Mouse (Mus musculus) gastrocnemius, adult 8-10 months (tissue): ENCODE results near the gene Tnrc6b. TPM values are rescaled to one million over a fixed set of nuclear protein-coding genes. Genes with fewer than 3 reads are reported as not detected.

ENCODE experiments used
- DNase-seq, 2 experiments: peaks; one replicate each; pipeline ENCODE4 v3.0.0; 2022; ENCODE audit warnings: low spot score in 2 of 2
- total RNA-seq, 4 experiments: library from RNA; stranded (reverse); gene quantifications; 2 replicates each; pipeline ENCODE4 v1.2.4; 2022

The Tnrc6b gene
- total RNA-seq, 4 experiments from 2014 or later: 46.5 to 53.7 (median 48.9) TPM

DNA sequence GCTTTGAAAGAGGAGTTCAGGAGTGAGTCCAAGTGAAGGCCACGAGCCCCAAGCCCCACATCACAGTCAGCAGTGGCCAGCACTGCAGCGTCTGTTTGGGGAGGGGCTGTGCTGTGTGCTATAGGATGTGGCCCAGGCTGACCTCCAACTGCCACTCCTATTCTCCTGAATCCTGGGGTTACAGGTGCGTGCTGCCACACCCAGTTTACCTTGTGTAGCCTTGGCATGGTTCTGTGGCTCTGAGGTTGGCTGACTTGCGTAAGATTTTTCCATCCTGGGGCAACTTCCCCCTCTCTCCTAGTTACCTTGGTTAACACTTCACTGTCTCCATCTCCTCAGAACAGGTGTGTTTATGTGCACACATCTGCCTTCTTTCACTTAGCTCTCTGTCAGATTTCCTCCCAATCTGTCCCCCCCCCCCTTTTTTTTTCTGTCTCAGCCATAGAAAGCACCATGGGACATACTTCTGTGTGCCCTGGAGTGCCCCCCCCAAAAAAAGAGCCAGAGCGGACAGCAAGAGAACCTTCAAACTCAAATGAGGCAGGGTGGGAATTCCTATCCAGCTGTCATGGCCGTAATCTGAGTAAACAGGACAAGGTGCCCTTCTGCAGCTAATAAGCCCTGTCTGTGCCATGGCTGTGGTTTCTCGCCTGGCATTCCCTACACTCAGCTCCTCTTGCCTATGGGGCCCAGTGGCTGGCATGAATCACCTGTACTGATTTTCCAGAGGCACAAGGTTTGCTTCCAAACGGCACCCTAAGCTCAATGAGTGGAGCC is 9.4 kb upstream of the Tnrc6b start:
- DNase-seq: no peak

DNA sequence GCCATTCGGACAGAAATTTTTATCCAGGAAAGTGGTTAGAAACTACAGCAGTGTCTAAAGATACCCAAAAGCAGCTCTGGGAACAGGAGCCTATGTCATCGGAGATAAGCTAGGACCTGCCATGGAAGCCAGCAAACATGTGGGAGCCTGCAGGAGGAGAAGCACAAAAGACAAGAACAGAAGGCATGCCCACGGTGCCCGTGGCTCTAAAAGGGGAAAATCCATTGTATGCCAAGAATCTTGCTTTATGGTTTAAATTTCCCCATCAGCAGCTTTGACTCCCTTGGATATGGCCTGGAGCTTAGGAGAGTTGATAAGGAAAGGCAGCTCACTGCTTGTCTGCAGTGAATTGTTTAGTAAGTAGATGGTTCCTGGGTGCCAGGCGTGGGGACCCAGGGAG is 8.2 kb upstream of the Tnrc6b start:
- DNase-seq: no peak

DNA sequence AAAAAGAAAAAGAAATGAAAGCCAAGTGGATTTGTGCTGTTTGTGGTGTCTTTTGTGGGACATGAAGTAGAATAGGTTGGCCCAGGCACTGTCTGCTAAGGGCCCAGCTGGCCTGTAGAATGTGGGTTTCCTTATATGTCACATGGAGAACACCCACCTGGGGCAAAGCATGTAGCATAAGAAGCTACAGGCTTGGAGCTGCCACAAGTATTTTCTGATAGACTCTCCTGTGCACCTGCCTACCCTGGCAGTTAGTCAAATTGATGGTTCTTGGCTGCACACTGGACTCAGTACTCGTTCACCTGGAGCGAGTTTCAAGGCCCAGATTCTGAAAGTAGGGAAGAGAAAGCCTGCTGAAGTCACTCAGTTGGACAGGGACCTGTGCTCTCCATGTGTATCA is 7.6 kb upstream of the Tnrc6b start:
- no peak for DNase-seq

DNA sequence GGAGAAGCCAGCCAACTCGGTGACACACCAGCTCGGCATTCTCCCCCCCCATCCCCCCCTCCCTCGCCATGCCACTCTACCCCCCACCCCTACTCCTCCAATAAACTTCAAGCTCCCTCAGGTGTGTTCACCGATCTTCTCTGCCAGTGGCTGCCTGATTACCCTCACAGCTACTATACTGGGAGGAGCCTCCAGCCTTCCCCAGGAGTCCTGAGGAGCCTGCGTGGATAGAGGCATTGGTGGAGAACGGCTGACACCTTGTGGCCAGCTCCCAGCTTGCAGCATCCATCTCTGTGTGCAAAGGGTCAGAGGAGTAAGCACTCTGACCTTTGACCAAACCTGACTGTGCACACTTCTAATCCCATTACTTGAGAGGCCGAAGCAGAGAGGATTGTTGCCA is 6.8 kb upstream of the Tnrc6b start:
- DNase-seq: peak; percentile 52 to 67

DNA sequence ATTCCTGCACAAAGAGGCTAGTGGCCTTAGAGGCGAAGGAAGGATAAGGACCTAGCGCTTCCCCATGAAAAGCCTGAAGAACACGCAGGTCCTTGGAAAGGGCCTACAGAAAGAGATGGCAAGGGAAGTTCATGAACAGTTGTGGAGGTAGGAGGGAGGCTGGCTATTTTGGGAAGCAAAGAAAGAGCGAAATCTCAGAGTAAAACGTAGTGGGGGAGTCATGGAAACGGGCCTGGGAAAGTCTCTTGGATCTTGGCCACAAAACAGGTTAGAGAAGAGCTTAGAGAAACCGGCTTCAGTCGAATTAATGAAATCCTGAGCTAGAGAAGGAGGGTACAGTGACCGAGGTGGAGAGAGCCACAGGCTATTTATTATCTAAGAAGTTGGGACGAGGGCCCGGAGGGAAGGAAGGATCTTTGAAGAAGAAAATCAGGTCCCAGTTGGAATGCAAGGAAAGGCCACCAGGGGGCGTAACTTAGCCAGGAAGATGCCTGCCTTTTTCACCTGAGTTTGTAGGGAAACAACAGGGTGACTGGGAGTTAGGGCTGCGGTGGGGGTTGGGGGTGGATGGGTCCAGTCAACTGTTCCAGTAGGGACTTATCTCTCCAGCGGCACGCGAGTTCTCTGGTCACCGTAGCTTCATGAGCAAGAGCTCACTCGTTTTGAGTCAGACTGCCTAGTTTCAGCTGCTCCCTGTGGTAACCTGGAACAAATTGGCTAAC is 5.1 kb upstream of the Tnrc6b start:
- peak; percentile 71 to 79 for DNase-seq

DNA sequence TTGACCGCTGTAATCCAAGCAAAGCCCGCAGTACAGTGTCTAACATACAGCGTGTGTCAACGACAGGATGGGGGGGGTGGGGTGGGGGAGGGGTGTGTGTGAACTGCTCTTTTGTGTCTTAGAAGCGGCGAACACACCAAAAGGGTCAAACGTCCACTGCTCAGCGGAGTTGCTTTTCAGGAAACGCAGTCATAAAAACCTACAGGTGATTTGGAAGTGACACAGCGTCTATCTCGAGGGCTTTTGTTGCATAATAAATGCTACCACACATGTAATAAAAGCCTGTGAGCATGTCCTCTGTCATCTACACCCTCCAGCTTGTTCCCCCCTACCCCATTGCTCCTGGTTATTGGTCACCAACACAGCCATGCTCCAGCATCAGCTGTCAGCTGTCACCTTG is 4.5 kb upstream of the Tnrc6b start:
- DNase-seq: no peak

DNA sequence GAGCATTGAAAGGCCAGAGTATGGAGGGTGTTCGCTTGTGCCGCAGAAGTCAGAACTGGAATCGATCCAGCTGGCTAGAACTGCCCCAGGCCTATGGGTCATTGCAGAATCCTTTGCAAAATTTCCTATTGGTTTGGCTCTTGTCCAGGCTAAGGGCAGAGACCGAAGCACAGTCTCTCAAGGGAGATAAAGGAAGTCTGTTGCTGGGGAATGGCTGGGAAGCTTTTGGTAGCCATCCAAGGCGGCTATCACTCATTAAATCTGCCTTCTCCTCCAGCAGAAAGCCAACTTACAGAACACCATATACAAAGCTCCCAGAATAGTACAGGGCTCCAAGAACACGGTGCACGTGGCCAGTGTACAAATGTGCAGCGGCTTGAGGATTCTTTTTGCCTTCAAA is 4.0 kb upstream of the Tnrc6b start:
- peak; percentile 36 to 41 for DNase-seq

DNA sequence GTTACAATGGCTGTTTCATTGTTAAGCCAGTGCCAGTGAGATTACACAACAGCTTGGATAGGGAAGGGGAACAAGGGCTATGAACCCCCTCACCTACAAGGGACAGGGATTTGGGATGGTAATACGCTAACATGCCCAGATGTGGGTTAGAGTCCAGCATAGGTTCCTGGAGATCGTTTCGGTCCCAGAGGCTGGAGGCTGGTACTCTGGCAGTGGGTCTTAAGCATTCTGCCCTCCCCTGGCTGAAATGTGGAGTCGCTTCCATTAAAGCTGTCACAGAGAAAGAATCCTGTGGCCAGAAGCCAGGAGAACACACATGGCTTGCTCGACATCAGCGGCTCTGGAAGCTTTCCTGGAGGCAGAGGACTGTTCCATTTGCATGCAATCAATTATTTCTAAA is 1.5 kb upstream of the Tnrc6b start:
- peak; percentile 41 to 59 for DNase-seq

DNA sequence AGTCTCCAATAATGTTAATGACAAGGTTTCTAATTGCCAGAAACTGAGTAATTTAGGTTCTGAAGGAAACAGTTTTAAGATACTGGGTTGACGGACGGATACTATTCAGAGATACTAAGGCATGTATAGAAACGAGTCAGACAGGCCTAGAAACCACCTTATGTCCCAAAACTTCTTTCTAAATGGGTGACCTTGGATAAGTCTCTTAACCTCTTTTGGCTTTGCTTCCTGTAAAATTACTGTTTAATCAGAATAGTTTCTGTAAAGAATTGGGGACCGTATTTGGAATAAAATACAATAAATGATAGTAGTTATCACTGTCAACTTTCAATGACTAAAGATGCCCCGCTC is 881 bp upstream of the Tnrc6b start:
- DNase-seq: no peak

DNA sequence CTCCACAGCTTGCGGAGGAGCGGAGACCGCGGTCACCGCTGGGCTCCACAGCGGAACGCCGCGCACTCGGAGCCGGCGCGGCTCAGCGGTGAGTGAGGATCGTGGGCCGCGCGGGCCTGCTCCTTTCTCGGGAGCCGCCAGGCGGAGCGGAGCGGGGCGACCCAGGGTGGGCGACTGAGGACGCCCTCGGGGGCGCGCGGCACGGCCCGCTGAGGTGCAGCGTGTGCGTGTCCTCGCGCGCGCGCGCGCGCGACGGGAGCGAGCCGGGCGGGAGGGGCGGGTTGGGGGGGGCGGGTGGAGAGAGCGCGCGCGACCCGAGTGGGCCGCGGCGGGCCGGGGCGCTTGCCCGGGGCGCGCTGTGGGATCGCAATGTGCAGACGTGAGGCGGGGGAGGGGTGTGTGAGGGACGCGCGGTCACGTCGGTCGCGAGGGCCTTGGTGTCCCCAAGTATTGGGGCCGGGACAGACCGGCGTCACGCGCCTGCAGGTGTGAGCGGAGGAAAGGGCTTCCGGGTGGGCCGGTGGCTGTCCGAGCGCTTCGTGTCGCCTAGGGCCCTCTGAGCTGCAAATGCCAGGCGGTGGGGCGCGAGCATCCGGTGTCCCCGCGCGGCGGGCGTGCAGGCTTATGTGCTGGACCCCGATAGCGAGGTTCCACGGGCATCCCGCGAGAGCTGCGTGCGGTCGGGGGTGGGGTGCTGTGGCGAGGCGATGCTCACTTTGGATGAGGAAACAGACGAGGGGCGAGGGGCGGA is 463 bp downstream of the Tnrc6b start:
- DNase-seq: peak; percentile 37 to 57

DNA sequence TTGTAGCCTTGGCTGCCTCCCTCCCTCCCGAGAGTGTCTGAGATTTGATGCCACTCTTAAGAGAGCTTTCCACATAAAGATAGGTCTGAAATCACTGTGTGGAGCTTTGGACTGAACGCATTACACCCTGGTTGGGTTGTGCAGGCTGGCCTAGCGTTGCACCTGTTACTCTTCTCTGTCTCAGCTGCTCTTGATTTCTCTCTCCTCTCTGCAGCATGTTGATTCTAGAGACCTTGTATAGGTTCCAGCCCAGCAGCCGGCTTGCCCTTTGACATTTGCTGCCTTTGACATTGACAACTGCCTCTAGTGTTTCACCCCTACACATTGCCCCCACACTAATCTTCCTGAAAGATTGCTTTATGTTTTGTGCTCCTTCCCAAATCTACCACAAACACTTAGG is 3.2 kb downstream of the Tnrc6b start:
- peak in 1 of 2 experiments; percentile 34 for DNase-seq

DNA sequence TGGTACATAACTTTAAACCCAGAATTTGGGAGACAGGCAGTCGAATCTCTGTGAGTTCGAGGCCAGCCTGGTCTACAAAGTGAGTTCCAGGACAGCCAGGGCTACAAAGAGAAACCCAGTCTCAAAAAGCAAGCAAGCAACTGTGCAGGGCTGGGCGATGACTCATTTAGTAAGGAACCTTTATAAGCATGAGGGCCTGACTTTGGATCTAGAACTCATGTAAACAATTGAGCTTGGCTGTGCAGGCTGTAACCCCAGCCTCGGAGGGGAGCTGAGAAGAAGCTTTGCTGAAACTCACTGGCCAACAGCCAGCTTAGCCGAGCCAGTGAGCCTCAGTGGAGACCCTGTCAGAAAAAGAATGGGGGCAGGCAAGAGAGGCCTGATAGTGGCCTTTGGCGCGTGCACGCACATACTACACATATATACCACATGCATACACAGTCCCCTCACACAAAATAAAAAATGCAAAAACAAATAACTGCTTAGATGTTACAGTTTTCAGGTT is 5.6 kb downstream of the Tnrc6b start:
- DNase-seq: no peak

DNA sequence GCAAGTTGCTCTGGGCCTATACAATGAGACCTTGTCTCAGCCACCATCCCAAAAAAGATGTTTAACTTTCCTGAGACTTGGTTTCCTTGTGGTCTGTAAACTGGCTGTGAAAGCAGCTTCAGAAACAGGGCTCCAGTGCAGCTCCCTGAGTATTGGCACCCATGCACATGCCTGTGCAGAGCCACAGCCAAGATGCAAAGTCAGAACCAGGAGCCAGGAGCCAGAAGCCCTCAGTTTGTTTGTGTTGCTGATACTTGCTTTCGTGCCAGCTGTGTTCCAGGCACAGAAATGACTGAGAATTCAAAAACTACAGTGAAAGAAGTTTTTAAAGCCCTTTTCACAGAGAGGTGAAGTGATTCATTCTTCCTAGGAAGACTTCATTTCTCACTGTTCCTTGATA is 6.3 kb downstream of the Tnrc6b start:
- DNase-seq: no peak

DNA sequence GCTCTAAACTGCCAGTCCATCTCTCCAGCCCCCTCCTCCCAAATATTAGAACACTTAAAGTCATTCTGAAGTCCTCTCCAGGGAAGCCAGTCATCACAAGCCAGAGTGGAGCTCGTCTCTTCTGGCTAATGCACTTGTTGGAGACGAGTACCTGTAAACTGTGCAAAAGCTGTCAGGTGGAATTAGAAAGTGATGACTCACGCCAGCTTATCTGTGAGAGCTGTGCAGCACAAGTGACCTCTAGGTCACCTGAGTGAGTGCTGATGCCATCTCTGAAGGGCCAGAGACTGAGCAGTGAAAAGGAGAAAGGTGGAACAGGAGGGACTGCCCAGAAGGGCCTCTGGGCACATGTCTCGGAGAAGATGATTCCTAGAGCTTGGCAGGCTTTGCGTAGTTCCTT is 9.1 kb downstream of the Tnrc6b start:
- DNase-seq: no peak

DNA sequence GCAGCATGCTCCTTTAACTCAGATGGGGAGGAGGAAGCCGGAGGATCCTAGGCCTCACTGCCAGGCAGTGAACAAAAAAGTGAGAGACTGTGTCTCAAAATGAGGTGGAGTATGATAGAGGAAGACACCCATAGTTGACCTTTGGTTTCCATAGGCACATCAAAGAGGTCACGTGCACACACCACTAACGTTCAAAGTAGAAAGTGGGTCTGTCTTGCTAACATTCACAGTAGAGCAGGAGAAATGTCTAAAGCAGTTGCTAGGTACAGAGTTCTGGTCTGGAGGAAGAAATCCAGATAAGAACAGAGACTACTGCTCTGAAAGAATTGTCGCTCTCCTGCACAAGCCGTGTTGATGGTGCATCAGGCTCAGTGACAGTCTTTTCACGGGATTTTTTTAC is 10.7 kb downstream of the Tnrc6b start:
- no peak for DNase-seq

DNA sequence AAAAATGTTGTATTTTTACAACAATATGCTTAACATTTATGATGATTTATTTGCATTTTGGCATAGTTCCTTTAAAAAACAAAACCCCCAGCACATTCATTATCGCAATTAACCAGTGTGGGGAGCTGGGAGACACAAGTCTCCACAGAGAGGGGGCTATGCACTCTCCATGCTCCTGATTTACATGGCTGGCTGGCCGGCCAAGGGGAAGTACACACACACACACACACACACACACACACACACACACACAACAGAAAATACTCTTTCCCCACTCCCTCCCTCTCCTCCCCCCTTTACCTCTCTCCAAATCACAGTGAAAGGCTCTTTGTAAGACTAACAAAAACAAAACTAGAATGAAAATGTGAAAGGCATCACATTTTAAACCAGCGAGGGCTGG is 11.3 kb downstream of the Tnrc6b start:
- DNase-seq: no peak

DNA sequence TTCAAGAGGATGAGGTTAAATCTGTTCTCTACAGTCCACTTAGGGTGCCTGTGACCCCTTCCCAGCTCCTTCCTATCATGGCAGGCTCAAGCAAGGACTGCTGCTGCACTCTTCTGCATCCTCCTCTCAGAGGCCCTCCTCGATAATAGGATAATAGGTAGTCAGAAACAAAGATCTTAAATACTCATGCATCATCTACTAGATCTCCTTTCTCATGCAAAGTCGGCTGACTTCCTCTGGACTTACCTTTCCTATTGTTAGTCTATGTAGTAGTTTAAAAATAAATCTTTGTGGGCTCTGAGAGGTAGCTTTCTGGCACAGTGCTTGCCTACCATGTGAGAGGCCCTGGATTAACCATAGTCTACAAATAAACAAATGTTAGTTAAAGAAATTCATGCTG is 18.4 kb downstream of the Tnrc6b start:
- no peak for DNase-seq

DNA sequence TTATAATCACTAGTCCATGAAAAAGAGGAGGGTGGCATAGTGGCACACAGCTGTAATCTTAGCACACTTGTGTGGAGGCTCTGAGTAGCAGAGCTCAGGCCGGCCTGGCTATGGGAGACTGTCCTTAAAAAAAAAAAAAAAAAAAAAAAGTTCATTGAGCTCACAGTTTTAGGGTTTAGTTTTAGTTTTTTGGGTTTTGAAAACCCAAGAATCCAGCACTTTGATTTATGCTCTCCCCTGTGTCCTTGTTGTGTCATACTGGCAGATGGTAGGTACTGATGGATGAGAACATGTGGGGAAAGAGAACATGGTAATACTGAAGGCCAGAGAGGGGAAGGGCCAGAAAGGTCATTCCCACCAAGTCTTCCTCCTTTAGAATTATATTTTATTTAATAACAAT is 19.9 kb downstream of the Tnrc6b start:
- no peak for DNase-seq

DNA sequence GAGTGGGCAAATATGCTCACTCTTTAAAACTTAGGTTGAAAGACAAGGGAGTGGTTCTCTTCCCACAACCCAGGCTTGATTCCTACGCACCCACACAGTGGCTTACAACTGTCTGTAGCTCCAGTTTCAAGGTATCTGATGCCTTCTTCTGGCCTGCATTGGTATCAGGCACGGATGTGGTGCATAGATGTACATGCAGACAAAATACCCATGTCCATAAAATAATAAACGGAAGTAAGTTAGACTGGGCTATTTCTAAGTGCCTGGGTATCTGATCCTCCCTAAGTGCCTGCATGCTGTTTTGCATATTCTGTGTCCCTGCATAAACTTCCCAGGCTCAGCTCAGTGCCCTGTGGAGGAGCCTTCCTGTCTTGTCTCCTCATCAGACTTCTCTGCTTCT is 20.4 kb downstream of the Tnrc6b start:
- DNase-seq: no peak

DNA sequence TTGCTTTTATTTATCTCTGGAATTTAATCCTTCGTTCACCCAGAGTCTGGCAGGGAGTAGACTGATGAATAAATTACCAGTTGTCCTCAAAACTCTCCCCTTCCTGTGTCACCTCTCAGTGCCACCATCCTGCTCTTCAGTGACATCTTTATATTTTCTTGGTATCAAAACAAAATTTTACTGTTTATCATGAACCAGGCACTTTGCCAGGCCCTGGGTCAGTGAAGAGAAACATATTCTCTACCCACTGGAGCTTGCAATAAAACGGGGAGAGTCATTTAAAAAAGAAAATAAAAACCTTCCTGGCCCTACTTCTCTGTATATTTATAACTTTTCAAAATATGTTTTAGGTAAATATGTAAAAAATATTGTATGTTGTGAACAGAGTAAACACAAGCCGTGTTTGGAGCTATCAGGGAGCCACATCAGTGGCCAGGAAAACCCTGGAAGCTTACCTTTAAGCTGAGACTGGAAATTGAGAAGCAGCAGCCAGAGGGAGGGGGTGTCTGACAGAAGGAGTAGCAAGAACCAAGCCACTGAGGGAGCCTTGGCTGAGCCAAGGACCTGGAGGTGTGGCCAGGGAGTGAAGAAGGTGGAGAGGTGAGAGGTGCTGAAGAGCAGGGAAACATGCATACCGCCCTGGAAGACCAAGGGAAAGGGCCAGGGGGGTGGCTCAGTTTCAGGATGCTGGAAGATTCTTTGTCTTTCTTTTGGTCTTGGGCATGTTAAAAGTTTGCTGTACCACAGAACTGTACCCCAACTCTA is 21.3 kb downstream of the Tnrc6b start:
- DNase-seq: peak in 1 of 2 experiments; percentile 15

DNA sequence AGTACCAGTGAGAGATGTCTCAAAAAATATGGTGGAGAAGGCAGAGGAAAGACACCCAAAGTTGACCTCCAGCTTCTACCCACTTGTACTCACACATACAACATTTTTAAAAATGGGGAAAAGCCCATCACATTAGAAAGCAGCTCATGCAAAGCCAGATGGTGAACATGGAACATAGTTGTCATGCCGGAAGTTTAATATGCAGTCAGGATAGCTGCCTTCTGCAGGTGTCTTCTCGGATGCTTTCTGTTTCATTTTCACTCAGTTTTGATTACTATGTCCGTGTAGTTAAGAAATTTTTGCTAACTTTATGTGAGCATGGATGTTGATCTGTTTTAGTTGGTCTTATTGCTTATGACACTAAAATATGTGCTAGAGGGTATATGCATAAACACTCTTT is 24.2 kb downstream of the Tnrc6b start:
- DNase-seq: no peak
